Mouse (Mus musculus) skeletal muscle tissue, adult 2 months (tissue): ENCODE results near the gene Mindy2.
A peak's percentile ranks its signal among the peaks of the same experiment; 100 is the strongest.

ENCODE experiments used
- DNase-seq: peaks from one replicate; pipeline ENCODE4 v3.0.0-alpha.2; 2012; ENCODE audit warnings: low read depth, low spot score

Mindy2 gene

DNA sequence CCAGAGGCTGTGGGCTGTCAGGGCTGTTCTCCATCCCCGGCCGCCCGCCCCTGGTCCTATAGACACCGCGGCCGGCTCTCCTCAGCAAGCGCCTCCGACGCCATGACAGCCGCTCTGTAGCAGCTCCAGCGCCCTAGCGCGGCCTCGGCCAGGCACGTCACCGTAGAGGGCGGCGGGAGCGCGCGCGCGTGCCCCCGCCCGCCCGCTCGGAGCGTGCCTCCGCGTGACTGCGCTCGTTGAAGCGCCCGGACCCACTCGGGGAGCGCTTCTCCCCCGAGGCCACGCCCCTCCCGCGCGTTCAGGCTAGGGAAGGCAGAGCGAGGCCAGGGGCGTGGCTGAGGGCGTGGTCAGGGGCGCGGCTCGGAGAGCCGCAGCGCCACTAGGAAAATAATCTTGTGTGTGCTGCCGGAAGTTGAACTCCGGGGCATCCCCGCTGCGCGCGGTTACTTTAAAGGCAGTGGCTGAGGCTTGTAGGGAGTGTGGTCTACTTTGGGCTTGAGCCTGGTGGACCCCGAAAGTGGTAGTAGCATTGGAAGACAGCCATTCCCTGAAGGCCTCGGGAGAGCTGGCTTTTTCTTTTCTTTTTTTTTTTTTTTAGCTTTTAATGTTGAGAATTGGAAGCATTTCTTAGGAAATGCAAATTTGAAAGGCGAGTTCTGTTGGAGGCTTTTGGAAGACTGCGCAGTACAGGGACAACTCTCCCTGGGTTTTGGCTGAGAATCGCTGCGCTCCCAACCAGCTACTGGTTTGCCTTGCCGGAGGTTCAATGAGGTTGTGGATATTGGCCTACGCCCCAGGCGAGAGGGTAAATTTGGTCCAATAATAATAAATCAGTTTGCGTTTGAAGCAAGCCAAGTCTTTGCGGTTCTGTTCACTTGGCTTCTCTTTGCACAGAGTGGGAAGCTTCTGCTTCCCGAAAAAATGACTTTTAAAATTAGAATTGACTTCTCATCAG is at the start of gene Mindy2:
TSS of gene Mindy2 (minus strand) at position 162 of the 955 bp plus-strand sequence.
- DNase-seq = peak; percentile 97

- no peak for DNase-seq
These were observed 49.5 kb upstream of the Mindy2 start for GRCm38 (mm10) chr9:70706444-70706843.

GRCm38 (mm10) chr9:70703597-70704203 is 46.7 kb upstream of the Mindy2 start:
- no peak for DNase-seq

DNA sequence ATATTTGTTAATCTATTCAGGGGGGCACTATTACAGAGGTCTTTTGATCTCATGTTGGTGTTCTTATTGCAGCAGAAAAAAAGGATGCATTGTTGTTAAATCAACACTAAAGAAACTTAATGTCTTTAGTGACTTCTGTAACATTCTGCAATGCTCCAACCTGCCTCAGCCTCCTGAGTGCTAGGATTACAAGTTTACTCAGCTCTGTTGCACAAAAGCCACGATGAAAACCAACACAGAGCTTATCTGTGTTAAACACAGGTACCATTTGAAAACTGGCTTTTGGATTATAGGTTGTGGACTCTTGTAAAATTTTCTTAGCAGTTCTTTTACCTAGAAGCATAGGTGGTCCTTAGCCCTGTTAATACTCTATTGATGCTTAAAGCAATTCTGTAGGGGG is 41.1 kb upstream of the Mindy2 start:
- no peak for DNase-seq

DNA sequence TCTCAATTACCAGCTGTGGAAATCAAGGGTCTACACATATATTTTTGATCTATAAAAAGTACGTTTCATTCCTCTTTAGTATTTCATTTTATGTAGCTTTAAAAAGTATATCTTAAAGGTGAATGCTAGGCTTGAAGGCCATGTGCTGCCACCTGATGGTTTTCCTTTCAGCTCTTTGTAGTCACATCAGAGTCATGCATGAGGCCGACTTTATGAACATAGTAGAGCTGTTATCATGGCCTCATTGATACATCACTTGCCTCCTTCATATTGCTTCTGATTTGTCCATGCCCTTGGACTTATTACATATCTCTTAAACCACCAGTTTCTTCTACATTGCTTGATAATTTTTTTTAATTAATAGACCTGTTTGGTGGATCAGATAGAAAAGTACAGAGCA is 38.7 kb upstream of the Mindy2 start:
- DNase-seq = no peak

DNA sequence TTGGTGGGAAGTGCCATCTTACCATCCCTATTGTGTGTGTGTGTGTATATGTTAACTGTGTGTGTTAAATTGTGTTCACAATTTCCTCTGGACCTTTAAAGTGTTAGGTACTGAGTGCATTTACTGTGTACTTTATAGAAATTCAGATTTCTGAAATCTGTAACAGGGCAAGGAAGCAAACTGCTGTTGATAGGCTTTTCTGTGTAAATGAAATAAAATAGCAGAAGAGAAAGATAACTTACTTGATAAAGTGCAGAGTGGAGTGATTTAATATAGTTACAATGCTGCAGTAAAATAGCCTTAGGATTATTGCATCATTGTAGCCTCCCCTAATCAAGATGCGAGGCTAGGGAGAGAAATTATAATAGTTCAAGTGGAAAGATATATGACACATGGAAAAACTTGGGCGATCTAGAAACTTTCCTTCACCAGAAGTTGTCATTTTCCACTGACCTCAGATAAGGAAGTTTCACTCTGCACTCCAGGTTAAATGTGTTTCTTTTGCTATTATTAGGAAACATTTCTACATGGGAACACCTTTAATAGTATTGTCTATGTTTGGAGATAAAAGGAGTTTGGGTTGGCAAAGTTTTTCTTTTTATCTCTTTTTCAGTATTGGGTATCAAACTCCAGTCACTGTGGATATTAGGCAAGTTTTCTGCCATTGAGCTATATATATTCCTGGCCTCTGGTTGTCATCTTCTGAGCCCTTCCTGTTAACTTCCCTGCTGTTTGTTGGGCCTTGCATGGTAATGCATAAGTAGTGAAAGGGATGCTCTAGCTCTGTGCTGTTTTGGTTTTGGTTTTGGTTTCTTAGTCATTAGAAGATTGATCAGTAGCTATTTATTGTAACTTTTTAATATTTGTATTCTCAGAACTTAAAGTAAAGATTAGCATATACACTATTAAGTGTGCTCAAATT is 35.1 kb upstream of the Mindy2 start:
- no peak for DNase-seq

GRCm38 (mm10) chr9:70690579-70690978 is 33.6 kb upstream of the Mindy2 start:
- no peak for DNase-seq

DNA sequence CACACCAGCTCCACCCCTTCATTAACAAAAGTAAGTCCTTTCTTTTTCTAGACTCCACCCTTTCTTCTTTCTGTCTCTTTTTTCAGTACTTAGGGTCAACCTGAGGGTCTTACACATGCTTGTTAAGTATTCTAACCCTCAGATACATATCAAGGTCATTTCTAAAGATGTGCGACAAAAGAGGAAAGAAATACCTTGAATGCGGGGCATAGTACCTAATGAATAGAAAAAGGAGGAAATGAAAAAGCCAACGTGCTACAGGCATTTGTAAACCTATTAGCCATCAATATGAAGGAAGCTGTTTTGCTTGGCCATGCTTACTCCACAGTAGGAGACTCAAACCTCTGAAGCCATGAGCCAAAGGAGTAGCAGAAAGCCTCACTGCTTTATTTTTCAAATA is 33.0 kb upstream of the Mindy2 start:
- no peak for DNase-seq

- DNase-seq = no peak
These were observed 31.5 kb upstream of the Mindy2 start for GRCm38 (mm10) chr9:70688301-70688968.

GRCm38 (mm10) chr9:70682202-70682601 is 25.2 kb upstream of the Mindy2 start:
- DNase-seq = no peak

- DNase-seq = no peak
These were observed 22.4 kb upstream of the Mindy2 start for GRCm38 (mm10) chr9:70679132-70680091.

- DNase-seq = peak; percentile 99
These were observed 21.7 kb upstream of the Mindy2 start, which contains the start of gene Adam10 for GRCm38 (mm10) chr9:70678682-70679131. Gene Adam10 (plus strand): TSS chr9:70678997.

DNA sequence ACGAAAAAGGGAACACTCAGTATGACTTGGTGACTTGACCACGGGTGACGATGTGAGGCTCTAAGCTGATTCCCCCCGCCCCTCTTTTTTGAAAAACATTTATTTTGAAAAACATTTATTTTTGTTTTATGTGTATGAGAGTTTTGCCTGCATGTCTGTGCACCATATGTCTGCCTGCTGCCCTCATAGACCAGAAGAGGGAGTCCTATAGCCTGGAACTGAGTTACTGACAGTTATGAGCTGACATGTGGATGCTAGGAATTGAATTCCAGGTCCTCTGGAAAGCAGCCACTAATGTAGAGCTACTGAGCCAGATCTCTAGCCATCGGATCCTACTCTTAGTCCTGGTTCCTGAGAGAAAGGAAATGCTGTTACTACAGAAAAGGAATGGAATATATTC is 19.0 kb upstream of the Mindy2 start:
- no peak for DNase-seq

- DNase-seq = no peak
These were observed 18.1 kb upstream of the Mindy2 start for GRCm38 (mm10) chr9:70675117-70675516.

DNA sequence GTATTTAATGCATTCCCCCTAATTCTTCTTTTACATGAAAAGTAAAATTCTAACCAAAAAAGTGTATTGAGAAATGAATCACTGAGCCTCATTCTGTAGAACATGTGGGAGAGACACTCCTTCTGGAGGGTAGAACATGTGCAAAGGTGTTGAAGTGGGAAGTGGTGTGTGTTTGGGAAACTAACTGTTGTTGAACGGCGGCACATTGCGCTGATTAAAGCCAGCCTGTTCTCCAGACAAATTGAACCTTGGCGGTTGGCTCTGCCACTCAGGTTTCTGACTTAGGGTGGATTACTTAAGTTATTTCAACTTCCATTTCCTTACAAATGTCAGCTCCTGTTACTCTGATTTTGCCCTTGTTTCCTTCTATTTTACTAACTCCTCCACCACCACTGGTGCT is 16.7 kb upstream of the Mindy2 start:
- DNase-seq = no peak

DNA sequence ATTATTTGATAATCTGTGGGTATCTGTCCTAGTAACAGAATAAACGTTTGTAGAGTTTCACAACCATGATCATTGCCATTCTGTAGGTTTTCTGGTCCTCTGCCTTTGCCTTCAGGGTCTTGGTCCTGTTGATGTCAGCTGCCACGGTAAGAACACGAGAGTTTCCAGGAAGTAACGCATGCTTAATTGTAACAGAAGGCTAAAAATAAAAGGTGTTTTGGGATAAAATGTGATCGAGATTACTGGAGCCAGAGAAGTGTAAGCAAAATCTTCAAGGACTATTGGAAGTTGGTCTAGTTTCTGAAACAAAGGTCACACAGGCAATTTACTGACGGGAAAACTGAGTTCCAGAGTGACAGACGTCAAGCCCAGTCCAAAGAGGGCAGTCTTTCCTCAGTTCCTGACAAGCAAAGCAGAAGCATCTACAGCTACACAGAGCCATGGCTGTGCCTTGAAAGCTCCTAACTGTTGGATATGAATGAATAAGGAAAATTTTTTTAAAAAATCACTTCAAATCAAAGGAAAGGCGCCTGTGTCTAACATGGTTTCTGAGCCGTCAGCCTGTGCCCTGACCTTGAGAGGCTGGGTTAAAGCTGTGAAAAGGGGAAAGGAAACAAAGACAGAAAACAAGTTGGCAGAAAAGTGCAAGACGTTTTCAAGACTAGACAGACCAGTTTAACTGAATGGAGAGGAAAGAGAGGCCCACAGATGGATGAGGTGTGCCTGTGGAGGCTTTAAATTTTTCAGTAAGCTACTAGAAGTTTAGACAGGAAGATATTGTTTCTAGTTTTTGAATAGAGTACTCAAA is 15.0 kb upstream of the Mindy2 start:
- DNase-seq = no peak

- DNase-seq = no peak
These were observed 14.3 kb upstream of the Mindy2 start for GRCm38 (mm10) chr9:70671278-70671677.

DNA sequence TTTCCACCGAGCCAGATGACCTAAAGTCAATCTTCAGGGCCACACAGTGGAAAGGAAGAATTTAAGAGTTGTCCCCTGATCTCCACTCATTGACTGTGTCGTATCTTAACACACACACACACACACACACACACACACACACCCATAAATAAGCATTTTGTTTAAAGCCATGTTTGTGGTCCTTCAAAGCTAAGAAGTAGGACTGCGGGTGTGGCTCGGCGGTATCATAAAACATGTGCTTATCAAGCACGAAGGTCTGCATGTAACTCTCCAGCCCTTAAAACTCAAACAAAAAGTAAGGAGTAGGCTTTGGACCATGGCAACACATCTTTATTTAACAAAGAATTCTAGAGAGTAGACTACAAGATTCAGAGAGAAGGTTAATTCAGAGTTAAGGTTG is 13.4 kb upstream of the Mindy2 start:
- no peak for DNase-seq

DNA sequence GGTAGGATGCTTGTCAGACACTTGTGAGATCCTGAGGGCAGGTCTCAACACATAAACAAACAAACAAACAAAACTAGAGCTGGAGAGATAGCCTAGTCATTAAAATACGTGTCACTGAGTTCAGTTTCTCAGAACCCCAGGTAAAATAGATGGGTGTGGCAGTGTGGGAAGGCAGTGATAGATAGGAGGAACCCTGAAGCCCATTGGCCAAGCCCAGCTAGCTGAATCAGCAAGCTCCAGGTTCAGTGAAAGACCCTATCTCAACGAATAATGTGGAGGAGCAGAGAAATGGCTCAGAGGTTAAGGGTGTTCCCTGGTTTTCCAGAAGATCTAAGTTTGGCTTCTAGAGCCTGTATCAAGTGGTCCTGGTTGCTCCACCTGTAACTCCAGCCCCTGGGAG is 12.2 kb upstream of the Mindy2 start:
- no peak for DNase-seq
